Mouse (Mus musculus): ENCODE results near the gene Galnt16. TPM values are rescaled to one million over a fixed set of nuclear protein-coding genes. Genes with fewer than 3 reads are reported as not detected.

Galnt16 gene
- total and polyA plus RNA-seq, 3 experiments: 0.08 TPM; not detected in 2

- H3K27ac ChIP-seq (ENCODE audit: control insufficient read depth, low read depth, low read length): no peak overlapping the region
- no peak overlapping the region for H3K9ac ChIP-seq (ENCODE audit: control insufficient read depth, low read depth, low read length, poor library complexity, severe bottlenecking)
- TF ChIP-seq RCOR1 (IDR thresholded peaks at IDR 0.05; ENCODE audit: low read depth, low read length) (no peak), CHD1 (IDR thresholded peaks at IDR 0.05; ENCODE audit: low read depth, low read length) (no peak), POLR2A (IDR thresholded peaks at IDR 0.05; ENCODE audit: control insufficient read depth in 1 of 2, insufficient read depth in 1 of 2, low read depth in 1 of 2, low read length in 2 of 2, poor library complexity in 1 of 2) (no peak), CHD2 (IDR thresholded peaks at IDR 0.05; ENCODE audit: low read length) (no peak), USF2 (IDR thresholded peaks at IDR 0.05; ENCODE audit: borderline replicate concordance in 1 of 2, insufficient read depth in 1 of 2, low read depth in 1 of 2, low read length in 2 of 2) (no peak), NELFE (IDR thresholded peaks at IDR 0.05; ENCODE audit: low read depth, low read length) (no peak)
- H3K4me3 ChIP-seq (ENCODE audit: control insufficient read depth in 1 of 2, insufficient read depth in 1 of 2, low read depth in 2 of 2, low read length in 2 of 2): no peak overlapping the region
- no peak for DNase-seq (ENCODE audit: low read depth, low spot score)
- no peaks in the 10 kb centered on the region for H3K9me3 ChIP-seq (replicated peaks; ENCODE audit: insufficient read depth, low read length)
- no peaks in the 10 kb centered on the region for H3K4me1 ChIP-seq (ENCODE audit: control insufficient read depth in 1 of 2, insufficient read depth in 2 of 2, low read length in 2 of 2)
- H3K27me3 ChIP-seq (ENCODE audit: control insufficient read depth in 1 of 2, insufficient read depth in 2 of 2, low read length in 2 of 2): peaks cover 15 to 23% of the 10 kb centered on the region in 2 experiments
- H3K36me3 ChIP-seq (ENCODE audit: control insufficient read depth in 1 of 2, insufficient read depth in 2 of 2, low read length in 2 of 2): no peaks in the 10 kb centered on the region
- H3K79me2 ChIP-seq (ENCODE audit: control insufficient read depth, insufficient read depth, low read length, poor library complexity): no peaks in the 10 kb centered on the region
Measured at GRCm38 (mm10) chr12:80567375-80567774, 49.3 kb downstream of the Galnt16 start.

GRCm38 (mm10) chr12:80569561-80569960, 51.5 kb downstream of the Galnt16 start:
- Histone ChIP-seq H3K36me3 (ENCODE audit: control insufficient read depth in 1 of 2, insufficient read depth in 2 of 2, low read length in 2 of 2) (no peaks in the 10 kb centered on the region), H3K27ac (ENCODE audit: control insufficient read depth, low read depth, low read length) (no peak overlapping the region), H3K27me3 (ENCODE audit: control insufficient read depth in 1 of 2, insufficient read depth in 2 of 2, low read length in 2 of 2) (peaks cover 11 to 23% of the 10 kb centered on the region in 2 experiments), H3K9ac (ENCODE audit: control insufficient read depth, low read depth, low read length, poor library complexity, severe bottlenecking) (no peak overlapping the region), H3K4me1 (ENCODE audit: control insufficient read depth in 1 of 2, insufficient read depth in 2 of 2, low read length in 2 of 2) (no peaks in the 10 kb centered on the region), H3K4me3 (ENCODE audit: control insufficient read depth in 1 of 2, insufficient read depth in 1 of 2, low read depth in 2 of 2, low read length in 2 of 2) (no peak overlapping the region), H3K79me2 (ENCODE audit: control insufficient read depth, insufficient read depth, low read length, poor library complexity) (no peaks in the 10 kb centered on the region), H3K9me3 (replicated peaks; ENCODE audit: insufficient read depth, low read length) (no peaks in the 10 kb centered on the region)
- DNase-seq (ENCODE audit: low read depth, low spot score): no peak
- TF ChIP-seq MXI1 (IDR thresholded peaks at IDR 0.05; ENCODE audit: low read depth, low read length) (no peak), UBTF (IDR thresholded peaks at IDR 0.05; ENCODE audit: borderline replicate concordance, insufficient read depth, low read depth, low read length) (no peak), RAD21 (IDR thresholded peaks at IDR 0.05; ENCODE audit: low read depth, low read length) (no peak)

- TF ChIP-seq MYC (IDR thresholded peaks at IDR 0.05; ENCODE audit: low read depth, low read length): no peak
- no peak for TF ChIP-seq POLR2A (IDR thresholded peaks at IDR 0.05; ENCODE audit: control insufficient read depth in 1 of 2, insufficient read depth in 1 of 2, low read depth in 1 of 2, low read length in 2 of 2, poor library complexity in 1 of 2)
- no peak for TF ChIP-seq RCOR1 (IDR thresholded peaks at IDR 0.05; ENCODE audit: low read depth, low read length)
- no peak for TF ChIP-seq GABPA (IDR thresholded peaks at IDR 0.05; ENCODE audit: low read depth, low read length)
- no peak for TF ChIP-seq MAX (IDR thresholded peaks at IDR 0.05; ENCODE audit: low read length)
- no peak for TF ChIP-seq ZC3H11A (IDR thresholded peaks at IDR 0.05; ENCODE audit: low read depth, low read length)
- TF ChIP-seq POLR2AphosphoS2 (IDR thresholded peaks at IDR 0.05; ENCODE audit: low read length): no peak
- no peak for TF ChIP-seq SMC3 (IDR thresholded peaks at IDR 0.05; ENCODE audit: low read depth, low read length)
- TF ChIP-seq ZKSCAN1 (IDR thresholded peaks at IDR 0.05; ENCODE audit: low read depth, low read length): no peak
- TF ChIP-seq HCFC1 (IDR thresholded peaks at IDR 0.05; ENCODE audit: low read depth, low read length): no peak
- TF ChIP-seq BHLHE40 (IDR thresholded peaks at IDR 0.05; ENCODE audit: borderline replicate concordance, low read depth, low read length): no peak
- TF ChIP-seq MAZ (IDR thresholded peaks at IDR 0.05; ENCODE audit: low read depth, low read length): no peak
- TF ChIP-seq USF1 (IDR thresholded peaks at IDR 0.05; ENCODE audit: low read depth, low read length): no peak
- no peak for TF ChIP-seq GATA1 (IDR thresholded peaks at IDR 0.05; ENCODE audit: low read depth, low read length)
- TF ChIP-seq TBP (IDR thresholded peaks at IDR 0.05; ENCODE audit: low read depth, low read length): no peak
- TF ChIP-seq SIN3A (IDR thresholded peaks at IDR 0.05; ENCODE audit: low read length): no peak
- TF ChIP-seq NELFE (IDR thresholded peaks at IDR 0.05; ENCODE audit: low read depth, low read length): no peak
- no peak overlapping the region for H3K27ac ChIP-seq (ENCODE audit: control insufficient read depth, low read depth, low read length)
- no peaks in the 10 kb centered on the region for H3K79me2 ChIP-seq (ENCODE audit: control insufficient read depth, insufficient read depth, low read length, poor library complexity)
- no peak for DNase-seq (ENCODE audit: low read depth, low spot score)
- no peaks in the 10 kb centered on the region for H3K36me3 ChIP-seq (ENCODE audit: control insufficient read depth in 1 of 2, insufficient read depth in 2 of 2, low read length in 2 of 2)
- no peaks in the 10 kb centered on the region for H3K4me1 ChIP-seq (ENCODE audit: control insufficient read depth in 1 of 2, insufficient read depth in 2 of 2, low read length in 2 of 2)
- H3K9me3 ChIP-seq (replicated peaks; ENCODE audit: insufficient read depth, low read length): no peaks in the 10 kb centered on the region
- H3K4me3 ChIP-seq (ENCODE audit: control insufficient read depth in 1 of 2, insufficient read depth in 1 of 2, low read depth in 2 of 2, low read length in 2 of 2): no peak overlapping the region
- H3K27me3 ChIP-seq (ENCODE audit: control insufficient read depth in 1 of 2, insufficient read depth in 2 of 2, low read length in 2 of 2): peaks cover 6% of the 10 kb centered on the region in 2 experiments
- H3K9ac ChIP-seq (ENCODE audit: control insufficient read depth, low read depth, low read length, poor library complexity, severe bottlenecking): no peak overlapping the region
Measured at GRCm38 (mm10) chr12:80574318-80574717, 56.2 kb downstream of the Galnt16 start.
